Mouse (Mus musculus) MEL (cell line): ENCODE results near the gene Cpne8. TPM values are rescaled to one million over a fixed set of nuclear protein-coding genes. Genes with fewer than 3 reads are reported as not detected.

Source experiments
- DNase-seq: peaks from one replicate; pipeline ENCODE4 v3.0.0; 2011; ENCODE audit warnings: low read depth, low spot score
- H3K27ac ChIP-seq: 2 replicates; pipeline ENCODE4 v1.5.1; 2012; ENCODE audit warnings: low read depth, mild to moderate bottlenecking, control low read depth, low read length, moderate library complexity; ENCODE audit not compliant: control insufficient read depth
- H3K27me3 ChIP-seq, 2 experiments: fragments of 150-350 bp in 1 of 2; sonication (generic) in 1 of 2; 2 replicates each; pipeline ENCODE4 v1.6.1; 2012; ENCODE audit warnings: low read length in 2 of 2, mild to moderate bottlenecking in 2 of 2, improper control_type of control experiment in 1 of 2, moderate library complexity in 1 of 2; ENCODE audit not compliant: insufficient read depth in 2 of 2, control insufficient read depth in 1 of 2
- H3K36me3 ChIP-seq, 2 experiments: 2 replicates each; pipeline ENCODE4 v1.6.1; 2012 to 2014; ENCODE audit warnings: low read length in 2 of 2, improper control_type of control experiment in 1 of 2, inconsistent platforms in 1 of 2, mild to moderate bottlenecking in 1 of 2; ENCODE audit not compliant: insufficient read depth in 2 of 2, control insufficient read depth in 1 of 2
- H3K4me1 ChIP-seq, 2 experiments: fragments of 150-350 bp in 1 of 2; sonication (generic) in 1 of 2; 2 replicates each; pipeline ENCODE4 v1.6.1; 2012; ENCODE audit warnings: low read length in 2 of 2, improper control_type of control experiment in 1 of 2, mild to moderate bottlenecking in 1 of 2; ENCODE audit not compliant: insufficient read depth in 2 of 2, control insufficient read depth in 1 of 2
- H3K4me3 ChIP-seq, 2 experiments: fragments of 150-350 bp in 1 of 2; sonication (generic) in 1 of 2; 2 replicates each; pipeline ENCODE4 v1.5.1; 2012; ENCODE audit warnings: low read depth in 2 of 2, low read length in 2 of 2, mild to moderate bottlenecking in 2 of 2, moderate library complexity in 2 of 2, control low read depth in 1 of 2, improper control_type of control experiment in 1 of 2; ENCODE audit not compliant: control insufficient read depth in 1 of 2, insufficient read depth in 1 of 2
- H3K79me2 ChIP-seq: 2 replicates; pipeline ENCODE4 v1.6.1; 2012; ENCODE audit warnings: mild to moderate bottlenecking, low read length, moderate library complexity; ENCODE audit not compliant: control insufficient read depth, poor library complexity, insufficient read depth
- H3K9ac ChIP-seq: 2 replicates; pipeline ENCODE4 v1.6.1; 2012; ENCODE audit warnings: low read depth, mild to moderate bottlenecking, control low read depth, low read length, moderate library complexity; ENCODE audit not compliant: control insufficient read depth, poor library complexity, severe bottlenecking
- H3K9me3 ChIP-seq: fragments of 150-350 bp; sonication (generic); replicated peaks from 2 replicates; pipeline ENCODE4 v1.6.1; 2012; ENCODE audit warnings: mild to moderate bottlenecking, low read length, improper control_type of control experiment, moderate library complexity; ENCODE audit not compliant: insufficient read depth
- BHLHE40 ChIP-seq: IDR thresholded peaks from 2 replicates; pipeline ENCODE4 v1.6.1; 2012; ENCODE audit warnings: low read depth, mild to moderate bottlenecking, inconsistent platforms, low read length, improper control_type of control experiment, borderline replicate concordance
- CHD2 ChIP-seq: IDR thresholded peaks from 2 replicates; pipeline ENCODE4 v1.6.1; 2011; ENCODE audit warnings: low read length, improper control_type of control experiment
- CTCF ChIP-seq, 3 experiments: IDR thresholded peaks in 2 of 3; conservative IDR thresholded peaks in 1 of 3; 2 replicates each; pipeline ENCODE4 v1.5.1; 2011 to 2012; ENCODE audit warnings: low read length in 3 of 3, low read depth in 2 of 3, mild to moderate bottlenecking in 2 of 3, improper control_type of control experiment in 1 of 3, inconsistent platforms in 1 of 3, mixed read lengths in 1 of 3, moderate library complexity in 1 of 3; ENCODE audit not compliant: control insufficient read depth in 1 of 3, insufficient read depth in 1 of 3, poor library complexity in 1 of 3, severe bottlenecking in 1 of 3
- E2F4 ChIP-seq: IDR thresholded peaks from 2 replicates; pipeline ENCODE4 v1.6.1; 2011; ENCODE audit warnings: low read depth, low read length, improper control_type of control experiment, borderline replicate concordance
- ELF1 ChIP-seq: IDR thresholded peaks from 2 replicates; pipeline ENCODE4 v1.6.1; 2014; ENCODE audit warnings: low read depth, mild to moderate bottlenecking, inconsistent platforms, low read length, improper control_type of control experiment, moderate library complexity
- EP300 ChIP-seq, 2 experiments: IDR thresholded peaks; 2 replicates each; pipeline ENCODE4 v1.6.1; 2011; ENCODE audit warnings: improper control_type of control experiment in 2 of 2, low read length in 2 of 2, low read depth in 1 of 2, mild to moderate bottlenecking in 1 of 2
- ETS1 ChIP-seq: IDR thresholded peaks from 2 replicates; pipeline ENCODE4 v1.6.1; 2012; ENCODE audit warnings: low read depth, mild to moderate bottlenecking, inconsistent platforms, low read length, improper control_type of control experiment, moderate library complexity
- GABPA ChIP-seq: IDR thresholded peaks from 2 replicates; pipeline ENCODE4 v1.6.1; 2012; ENCODE audit warnings: low read depth, mild to moderate bottlenecking, inconsistent platforms, low read length, improper control_type of control experiment, moderate library complexity
- HCFC1 ChIP-seq: IDR thresholded peaks from 2 replicates; pipeline ENCODE4 v1.6.1; 2012; ENCODE audit warnings: low read depth, mild to moderate bottlenecking, inconsistent platforms, low read length, improper control_type of control experiment, moderate library complexity
- JUND ChIP-seq: IDR thresholded peaks from 2 replicates; pipeline ENCODE4 v1.6.1; 2011; ENCODE audit warnings: low read depth, mild to moderate bottlenecking, improper control_type of control experiment, low read length
- KAT2A ChIP-seq: conservative IDR thresholded peaks from 2 replicates; pipeline ENCODE4 v1.6.1; 2012; ENCODE audit warnings: low read depth, low read length, improper control_type of control experiment, inconsistent platforms
- MAFK ChIP-seq: IDR thresholded peaks from 2 replicates; pipeline ENCODE4 v1.6.1; 2011; ENCODE audit warnings: low read depth, mild to moderate bottlenecking, low read length, improper control_type of control experiment, borderline replicate concordance
- MAX ChIP-seq: IDR thresholded peaks from 2 replicates; pipeline ENCODE4 v1.6.1; 2011; ENCODE audit warnings: low read length, improper control_type of control experiment
- MAZ ChIP-seq: IDR thresholded peaks from 2 replicates; pipeline ENCODE4 v1.6.1; 2012; ENCODE audit warnings: low read depth, mild to moderate bottlenecking, inconsistent platforms, low read length, improper control_type of control experiment
- MEF2A ChIP-seq: IDR thresholded peaks from 2 replicates; pipeline ENCODE4 v1.6.1; 2014; ENCODE audit warnings: low read depth, mild to moderate bottlenecking, inconsistent platforms, low read length, improper control_type of control experiment; ENCODE audit not compliant: poor library complexity, insufficient replicate concordance, severe bottlenecking; ENCODE audit errors: extremely low read depth
- MXI1 ChIP-seq: IDR thresholded peaks from 2 replicates; pipeline ENCODE4 v1.6.1; 2011; ENCODE audit warnings: mild to moderate bottlenecking, low read depth, low read length, improper control_type of control experiment
- MYC ChIP-seq: IDR thresholded peaks from 2 replicates; pipeline ENCODE4 v1.6.1; 2011; ENCODE audit warnings: low read depth, mild to moderate bottlenecking, low read length, improper control_type of control experiment, moderate library complexity
- POLR2A ChIP-seq, 2 experiments: IDR thresholded peaks; 2 replicates each; pipeline ENCODE4 v1.6.1; 2011 to 2012; ENCODE audit warnings: low read length in 2 of 2, mild to moderate bottlenecking in 2 of 2, control low read depth in 1 of 2, improper control_type of control experiment in 1 of 2, low read depth in 1 of 2, moderate library complexity in 1 of 2; ENCODE audit not compliant: control insufficient read depth in 1 of 2, insufficient read depth in 1 of 2, poor library complexity in 1 of 2
- POLR2AphosphoS2 ChIP-seq: IDR thresholded peaks from 2 replicates; pipeline ENCODE4 v1.6.1; 2011; ENCODE audit warnings: low read length, improper control_type of control experiment
- RAD21 ChIP-seq: IDR thresholded peaks from 2 replicates; pipeline ENCODE4 v1.6.1; 2011; ENCODE audit warnings: mild to moderate bottlenecking, low read depth, low read length, improper control_type of control experiment
- RCOR1 ChIP-seq: IDR thresholded peaks from 2 replicates; pipeline ENCODE4 v1.6.1; 2012; ENCODE audit warnings: low read depth, mild to moderate bottlenecking, inconsistent platforms, low read length, improper control_type of control experiment
- SMC3 ChIP-seq: IDR thresholded peaks from 2 replicates; pipeline ENCODE4 v1.6.1; 2011; ENCODE audit warnings: low read depth, low read length, improper control_type of control experiment
- TAL1 ChIP-seq: IDR thresholded peaks from 2 replicates; pipeline ENCODE4 v1.6.1; 2012; ENCODE audit warnings: mild to moderate bottlenecking, inconsistent platforms, low read length, moderate library complexity, mixed read lengths
- TBP ChIP-seq: IDR thresholded peaks from 2 replicates; pipeline ENCODE4 v1.8.0; 2011; ENCODE audit warnings: low read depth, low read length, improper control_type of control experiment
- TCF12 ChIP-seq: IDR thresholded peaks from 2 replicates; pipeline ENCODE4 v1.6.1; 2014; ENCODE audit warnings: low read depth, mild to moderate bottlenecking, inconsistent platforms, low read length, improper control_type of control experiment, moderate library complexity
- UBTF ChIP-seq: IDR thresholded peaks from 2 replicates; pipeline ENCODE4 v1.6.1; 2012; ENCODE audit warnings: low read depth, mild to moderate bottlenecking, inconsistent platforms, low read length, improper control_type of control experiment, moderate library complexity, borderline replicate concordance; ENCODE audit not compliant: insufficient read depth
- USF1 ChIP-seq: IDR thresholded peaks from 2 replicates; pipeline ENCODE4 v1.6.1; 2014; ENCODE audit warnings: low read depth, mild to moderate bottlenecking, inconsistent platforms, low read length, improper control_type of control experiment, moderate library complexity
- USF2 ChIP-seq, 2 experiments: IDR thresholded peaks; 2 replicates each; pipeline ENCODE4 v1.6.1; 2011 to 2012; ENCODE audit warnings: improper control_type of control experiment in 2 of 2, low read length in 2 of 2, borderline replicate concordance in 1 of 2, inconsistent platforms in 1 of 2, low read depth in 1 of 2, mild to moderate bottlenecking in 1 of 2; ENCODE audit not compliant: insufficient read depth in 1 of 2
- ZKSCAN1 ChIP-seq: IDR thresholded peaks from 2 replicates; pipeline ENCODE4 v1.6.1; 2012; ENCODE audit warnings: low read depth, mild to moderate bottlenecking, inconsistent platforms, low read length, improper control_type of control experiment, moderate library complexity
- ZMIZ1 ChIP-seq: IDR thresholded peaks from 2 replicates; pipeline ENCODE4 v1.6.1; 2012; ENCODE audit warnings: low read depth, mild to moderate bottlenecking, inconsistent platforms, low read length, improper control_type of control experiment, moderate library complexity
- polyA plus RNA-seq, 2 experiments: library from polyadenylated mRNA; stranded (reverse) in 1 of 2; unstranded in 1 of 2; fragments of >175 nt in 1 of 2; fragments of >200 nt in 1 of 2; gene quantifications; 2 replicates each; pipeline versions ENCODE4 v1.2.1 to v1.2.4; 2012; ENCODE audit warnings: low replicate concordance in 2 of 2, low read depth in 1 of 2; ENCODE audit not compliant: insufficient read length in 2 of 2, insufficient read depth in 1 of 2, missing spikeins in 1 of 2
- total RNA-seq: library from RNA; depleted of rRNA; stranded (reverse); fragments of 300-350 nt; gene quantifications from 2 replicates; pipeline ENCODE4 v1.2.3, GENCODE M21; 2012

Cpne8 gene
- total and polyA plus RNA-seq, 3 experiments = 18.5 to 50.4 TPM; not detected in 1

- no peaks in the 10 kb centered on the region for H3K4me1 ChIP-seq
- H3K36me3 ChIP-seq = no peaks in the 10 kb centered on the region
- no peaks in the 10 kb centered on the region for H3K79me2 ChIP-seq
- TF ChIP-seq JUND = no peak
- TF ChIP-seq ELF1 = no peak
- TF ChIP-seq MAZ = no peak
- TF ChIP-seq POLR2AphosphoS2 = no peak
- no peak for TF ChIP-seq E2F4
- TF ChIP-seq HCFC1 = no peak
- no peak for TF ChIP-seq CHD2
- TF ChIP-seq RAD21 = no peak
- TF ChIP-seq GABPA = no peak
- no peak for TF ChIP-seq RCOR1
- TF ChIP-seq ZMIZ1 = no peak
- TF ChIP-seq MXI1 = no peak
- TF ChIP-seq MYC = no peak
- no peak for TF ChIP-seq KAT2A
- no peak for TF ChIP-seq ZKSCAN1
- no peak for TF ChIP-seq ETS1
- no peak for TF ChIP-seq TAL1
- TF ChIP-seq TCF12 = no peak
- TF ChIP-seq, all 39 proteins: peak for 0
- Histone ChIP-seq H3K9me3 (no peaks in the 10 kb centered on the region), H3K27ac (no peak overlapping the region), H3K9ac (no peak overlapping the region), H3K4me3 (no peak overlapping the region), H3K27me3 (no peaks in the 10 kb centered on the region; a peak in 1 of 4 replicates)
- DNase-seq = peak; percentile 5
Observed at GRCm38 (mm10) chr15:90609836-90610415, 69.3 kb downstream of the Cpne8 start.

- Histone ChIP-seq H3K4me1 (no peaks in the 10 kb centered on the region), H3K79me2 (no peaks in the 10 kb centered on the region), H3K36me3 (no peaks in the 10 kb centered on the region), H3K4me3 (no peak overlapping the region), H3K9me3 (no peaks in the 10 kb centered on the region), H3K9ac (no peak overlapping the region), H3K27ac (no peak overlapping the region), H3K27me3 (no peaks in the 10 kb centered on the region; a peak in 1 of 4 replicates)
- DNase-seq = no peak
- no peak for TF ChIP-seq ZKSCAN1
- no peak for TF ChIP-seq EP300 (IDR thresholded peaks at IDR 0.05; ENCODE audit: low read depth in 1 of 2, low read length in 2 of 2)
- no peak for TF ChIP-seq RCOR1
- no peak for TF ChIP-seq ELF1
- no peak for TF ChIP-seq SMC3
- no peak for TF ChIP-seq USF1
- TF ChIP-seq POLR2A (IDR thresholded peaks at IDR 0.05; ENCODE audit: control insufficient read depth in 1 of 2, insufficient read depth in 1 of 2, low read depth in 1 of 2, low read length in 2 of 2, poor library complexity in 1 of 2) = no peak
- TF ChIP-seq MAX = no peak
- TF ChIP-seq GABPA = no peak
- TF ChIP-seq USF2 (IDR thresholded peaks at IDR 0.05; ENCODE audit: borderline replicate concordance in 1 of 2, insufficient read depth in 1 of 2, low read depth in 1 of 2, low read length in 2 of 2) = no peak
- no peak for TF ChIP-seq MAFK
- no peak for TF ChIP-seq UBTF
- no peak for TF ChIP-seq POLR2AphosphoS2
- TF ChIP-seq TCF12 = no peak
- TF ChIP-seq ZMIZ1 = no peak
- no peak for TF ChIP-seq BHLHE40
- TF ChIP-seq TBP = no peak
- no peak for TF ChIP-seq CTCF (IDR thresholded peaks at IDR 0.05 in 2 of 3, conservative IDR thresholded peaks at IDR 0.05 in 1 of 3; ENCODE audit: control insufficient read depth in 1 of 3, insufficient read depth in 1 of 3, low read depth in 2 of 3, low read length in 3 of 3, poor library complexity in 1 of 3, severe bottlenecking in 1 of 3)
- TF ChIP-seq RAD21 = no peak
- no peak for TF ChIP-seq MEF2A
Observed at GRCm38 (mm10) chr15:90608368-90608767, 70.9 kb downstream of the Cpne8 start.
